Mouse (Mus musculus) cortical plate, adult 2 months (tissue): ENCODE results near the gene Dnajb12.

Source experiments
- CTCF ChIP-seq: fragments of 200-500 bp; IDR thresholded peaks from 2 replicates; pipeline ENCODE4 v1.5.1; 2011; ENCODE audit warnings: mild to moderate bottlenecking, control low read depth, low read length; ENCODE audit not compliant: insufficient read depth; ENCODE audit errors: extremely low read depth
- POLR2A ChIP-seq: fragments of 200-500 bp; IDR thresholded peaks from 2 replicates; pipeline ENCODE4 v1.6.1; 2011; ENCODE audit warnings: mild to moderate bottlenecking, low read length, control low read depth; ENCODE audit not compliant: insufficient read depth; ENCODE audit errors: extremely low read depth

- TF ChIP-seq CTCF (no peak), POLR2A (no peak)
Measured at GRCm38 (mm10) chr10:59886081-59886466, 6.7 kb downstream of the Dnajb12 start.
